Mouse (Mus musculus): Measurements from ENCODE around the gene Lamb2. TPM values are rescaled to one million over a fixed set of nuclear protein-coding genes. Genes with fewer than 3 reads are reported as not detected.

Lamb2 gene
- polyA plus RNA-seq, 1 experiment from 2014 or later: 70.2 TPM

- 42% methylated on average over 6 of the region's 6 CpGs for WGBS
- peaks cover 13% of the 10 kb centered on the region; the same call in 1 of the 2 replicates for H3K36me3 ChIP-seq
- H3K9ac ChIP-seq: peak overlapping the region; percentile 68
- ATAC-seq (ENCODE audit: insufficient number of reproducible peaks, low FRiP score, low TSS enrichment, low read depth): no peak
- H3K27ac ChIP-seq (replicated peaks): peak overlapping the region; percentile 91
- peak overlapping the region; percentile 86 for H3K4me2 ChIP-seq (replicated peaks)
- H3K9me3 ChIP-seq (replicated peaks): no peaks in the 10 kb centered on the region
- no peaks in the 10 kb centered on the region for H3K27me3 ChIP-seq
- peaks cover 51% of the 10 kb centered on the region for H3K4me1 ChIP-seq
- H3K4me3 ChIP-seq (replicated peaks): peak overlapping the region; percentile 62
These were observed 27.9 kb upstream of the Lamb2 start for GRCm38 (mm10) chr9:108451519-108452160.

GRCm38 (mm10) chr9:108452291-108452906, 27.1 kb upstream of the Lamb2 start:
- Histone ChIP-seq H3K36me3 (peaks cover 13% of the 10 kb centered on the region; the same call in 1 of the 2 replicates), H3K27me3 (no peaks in the 10 kb centered on the region), H3K9ac (peak overlapping the region; percentile 68), H3K9me3 (replicated peaks) (no peaks in the 10 kb centered on the region), H3K4me1 (peaks cover 51% of the 10 kb centered on the region), H3K4me3 (replicated peaks) (peak overlapping the region; percentile 62), H3K27ac (replicated peaks) (peak overlapping the region; percentile 91), H3K4me2 (replicated peaks) (peak overlapping the region; percentile 86)
- WGBS: under 1% methylated on average over 40 of the region's 40 CpGs
- peak; percentile 90 for ATAC-seq (ENCODE audit: insufficient number of reproducible peaks, low FRiP score, low TSS enrichment, low read depth)

GRCm38 (mm10) chr9:108452911-108453310, 26.6 kb upstream of the Lamb2 start:
- H3K27ac ChIP-seq (replicated peaks): peak overlapping the region; percentile 91
- peak overlapping the region; percentile 86 for H3K4me2 ChIP-seq (replicated peaks)
- H3K9me3 ChIP-seq (replicated peaks): no peaks in the 10 kb centered on the region
- H3K36me3 ChIP-seq: peaks cover 9% of the 10 kb centered on the region; the same call in 1 of the 2 replicates
- peaks cover 51% of the 10 kb centered on the region for H3K4me1 ChIP-seq
- 11% methylated on average over 6 of the region's 6 CpGs for WGBS
- ATAC-seq (ENCODE audit: insufficient number of reproducible peaks, low FRiP score, low TSS enrichment, low read depth): no peak
- no peaks in the 10 kb centered on the region for H3K27me3 ChIP-seq
- peak overlapping the region; percentile 62 for H3K4me3 ChIP-seq (replicated peaks)
- H3K9ac ChIP-seq: peak overlapping the region; percentile 68

- WGBS: 46% methylated on average over 4 of the region's 4 CpGs
- no peaks in the 10 kb centered on the region for H3K27me3 ChIP-seq
- H3K9ac ChIP-seq: no peak overlapping the region
- H3K4me1 ChIP-seq: peaks cover 51% of the 10 kb centered on the region
- peak overlapping the region; percentile 86 for H3K4me2 ChIP-seq (replicated peaks)
- ATAC-seq (ENCODE audit: insufficient number of reproducible peaks, low FRiP score, low TSS enrichment, low read depth): no peak
- H3K4me3 ChIP-seq (replicated peaks): peak overlapping the region; percentile 62
- H3K36me3 ChIP-seq: peaks cover 3% of the 10 kb centered on the region; the same call in 1 of the 2 replicates
- H3K9me3 ChIP-seq (replicated peaks): no peaks in the 10 kb centered on the region
- peak overlapping the region; percentile 91 for H3K27ac ChIP-seq (replicated peaks)
These were observed 26.1 kb upstream of the Lamb2 start for GRCm38 (mm10) chr9:108453458-108453857.

GRCm38 (mm10) chr9:108454429-108454828, 25.1 kb upstream of the Lamb2 start:
- H3K36me3 ChIP-seq: no peaks in the 10 kb centered on the region
- no peak overlapping the region for H3K4me3 ChIP-seq (replicated peaks)
- no peaks in the 10 kb centered on the region for H3K9me3 ChIP-seq (replicated peaks)
- 91% methylated on average over 6 of the region's 6 CpGs for WGBS
- no peak for ATAC-seq (ENCODE audit: insufficient number of reproducible peaks, low FRiP score, low TSS enrichment, low read depth)
- no peak overlapping the region for H3K27ac ChIP-seq (replicated peaks)
- no peak overlapping the region for H3K4me2 ChIP-seq (replicated peaks)
- no peak overlapping the region for H3K9ac ChIP-seq
- no peaks in the 10 kb centered on the region for H3K27me3 ChIP-seq
- peaks cover 47% of the 10 kb centered on the region for H3K4me1 ChIP-seq

- H3K4me3 ChIP-seq (replicated peaks): no peak overlapping the region
- no peak for ATAC-seq (ENCODE audit: insufficient number of reproducible peaks, low FRiP score, low TSS enrichment, low read depth)
- H3K27ac ChIP-seq (replicated peaks): no peak overlapping the region
- H3K4me2 ChIP-seq (replicated peaks): no peak overlapping the region
- H3K9ac ChIP-seq: no peak overlapping the region
- WGBS: 72% methylated on average over 12 of the region's 12 CpGs
- H3K4me1 ChIP-seq: peaks cover 39% of the 10 kb centered on the region
- H3K27me3 ChIP-seq: no peaks in the 10 kb centered on the region
- H3K36me3 ChIP-seq: no peaks in the 10 kb centered on the region
- H3K9me3 ChIP-seq (replicated peaks): no peaks in the 10 kb centered on the region
These were observed 23.6 kb upstream of the Lamb2 start for GRCm38 (mm10) chr9:108455747-108456571.

GRCm38 (mm10) chr9:108456953-108457352, 22.6 kb upstream of the Lamb2 start:
- WGBS: 88% methylated on average over 10 of the region's 10 CpGs
- no peaks in the 10 kb centered on the region for H3K27me3 ChIP-seq
- H3K4me1 ChIP-seq: peaks cover 39% of the 10 kb centered on the region
- H3K4me2 ChIP-seq (replicated peaks): no peak overlapping the region
- H3K36me3 ChIP-seq: 0 out of 2 replicates have a peak, but pooled peaks cover 1% of the 10 kb centered on the region
- no peak overlapping the region for H3K4me3 ChIP-seq (replicated peaks)
- no peaks in the 10 kb centered on the region for H3K9me3 ChIP-seq (replicated peaks)
- H3K27ac ChIP-seq (replicated peaks): no peak overlapping the region
- H3K9ac ChIP-seq: no peak overlapping the region
- ATAC-seq (ENCODE audit: insufficient number of reproducible peaks, low FRiP score, low TSS enrichment, low read depth): no peak

GRCm38 (mm10) chr9:108459939-108460318, 19.6 kb upstream of the Lamb2 start:
- 74% methylated on average over 1 of the region's 1 CpGs for WGBS
- Histone ChIP-seq H3K27ac (replicated peaks) (peak overlapping the region; percentile 94), H3K27me3 (no peaks in the 10 kb centered on the region), H3K9ac (no peak overlapping the region), H3K9me3 (replicated peaks) (no peaks in the 10 kb centered on the region), H3K4me3 (replicated peaks) (peak overlapping the region; percentile 92), H3K4me2 (replicated peaks) (peak overlapping the region; percentile 66), H3K4me1 (peaks cover 20% of the 10 kb centered on the region), H3K36me3 (peaks cover 28% of the 10 kb centered on the region)
- ATAC-seq (ENCODE audit: insufficient number of reproducible peaks, low FRiP score, low TSS enrichment, low read depth): no peak

GRCm38 (mm10) chr9:108460319-108461178, 19.0 kb upstream of the Lamb2 start, which contains the start of gene Ccdc71:
TSS of gene Ccdc71 (plus strand) at chr9:108460527.
- Histone ChIP-seq H3K4me1 (peaks cover 20% of the 10 kb centered on the region), H3K27me3 (no peaks in the 10 kb centered on the region), H3K9ac (peak within 1 kb of the TSS; percentile 81), H3K27ac (replicated peaks) (peak within 1 kb of the TSS; percentile 94), H3K9me3 (replicated peaks) (no peaks in the 10 kb centered on the region), H3K4me3 (replicated peaks) (peak within 1 kb of the TSS; percentile 92), H3K4me2 (replicated peaks) (peak within 1 kb of the TSS; percentile 66), H3K36me3 (peaks cover 34% of the 10 kb centered on the region)
- peak; percentile 78 for ATAC-seq (ENCODE audit: insufficient number of reproducible peaks, low FRiP score, low TSS enrichment, low read depth)
- WGBS: under 1% methylated on average over 52 of the region's 52 CpGs

- Histone ChIP-seq H3K4me1 (peaks cover 20% of the 10 kb centered on the region), H3K27ac (replicated peaks) (peak within 1 kb of the TSS; percentile 94), H3K27me3 (no peaks in the 10 kb centered on the region), H3K4me3 (replicated peaks) (peak within 1 kb of the TSS; percentile 92), H3K4me2 (replicated peaks) (peak within 1 kb of the TSS; percentile 66), H3K9me3 (replicated peaks) (no peaks in the 10 kb centered on the region), H3K9ac (peak within 1 kb of the TSS; percentile 81), H3K36me3 (peaks cover 41% of the 10 kb centered on the region)
- WGBS: 15% methylated on average over 11 of the region's 11 CpGs
- ATAC-seq (ENCODE audit: insufficient number of reproducible peaks, low FRiP score, low TSS enrichment, low read depth): peak; percentile 35; the same call in 1 of the 2 replicates
These were observed 18.3 kb upstream of the Lamb2 start, which contains the start of gene Klhdc8b for GRCm38 (mm10) chr9:108461181-108461631. TSS of gene Klhdc8b (minus strand) at chr9:108461581.

Data from embryonic facial prominence, embryonic 15.5 days (tissue).